Mouse (Mus musculus) embryonic facial prominence, embryonic 12.5 days (tissue): Measurements from ENCODE around the gene Rhebl1. TPM values are rescaled to one million over a fixed set of nuclear protein-coding genes. Genes with fewer than 3 reads are reported as not detected.

Source experiments
- ATAC-seq: fragments of 200-750 bp; cut with Nextera tagmentation; 2 replicates; pipeline ENCODE4 v1.8.0; 2017; ENCODE audit not compliant: insufficient number of reproducible peaks, insufficient read depth, low FRiP score, low TSS enrichment
- H3K27ac ChIP-seq: fragments of 300-500 bp; sonication (generic); 2 replicates; pipeline ENCODE4 v1.5.1; 2016; ENCODE audit warnings: mild to moderate bottlenecking
- H3K27me3 ChIP-seq: fragments of 300-500 bp; sonication (generic); 2 replicates; pipeline ENCODE4 v1.6.1; 2016; ENCODE audit warnings: mild to moderate bottlenecking, moderate library complexity
- H3K36me3 ChIP-seq: fragments of 300-500 bp; sonication (generic); 2 replicates; pipeline ENCODE4 v1.6.1; 2016; ENCODE audit warnings: mild to moderate bottlenecking
- H3K4me1 ChIP-seq: fragments of 300-500 bp; sonication (generic); 2 replicates; pipeline ENCODE4 v1.6.1; 2016
- H3K4me2 ChIP-seq: fragments of 300-500 bp; sonication (generic); replicated peaks from 2 replicates; pipeline ENCODE4 v1.6.1; 2016; ENCODE audit warnings: mild to moderate bottlenecking, moderate library complexity
- H3K4me3 ChIP-seq: fragments of 300-500 bp; sonication (generic); 2 replicates; pipeline ENCODE4 v1.5.1; 2016; ENCODE audit warnings: mild to moderate bottlenecking
- H3K9ac ChIP-seq: fragments of 300-500 bp; sonication (generic); 2 replicates; pipeline ENCODE4 v1.6.1; 2016; ENCODE audit warnings: mild to moderate bottlenecking, moderate library complexity
- H3K9me3 ChIP-seq: fragments of 300-500 bp; sonication (generic); 2 replicates; pipeline ENCODE4 v1.6.1; 2016; ENCODE audit warnings: mild to moderate bottlenecking, moderate library complexity
- WGBS: fragments of 180-500 bp; shearing (Covaris S2); methylation state at CpG from one replicate; pipeline ENCODE4 v1.1.7; 2016; 5-methylcytosine and 5-hydroxymethylcytosine counted together
- polyA plus RNA-seq: library from polyadenylated mRNA; unstranded; fragments of >200 nt; fragmentation: Nextera tagmentation; extraction: Ambion mirVana; gene quantifications from 2 replicates; pipeline ENCODE4 v1.2.1, GENCODE M21; 2016

Rhebl1 gene
- polyA plus RNA-seq, 1 experiment from 2014 or later: 20.7 TPM

DNA sequence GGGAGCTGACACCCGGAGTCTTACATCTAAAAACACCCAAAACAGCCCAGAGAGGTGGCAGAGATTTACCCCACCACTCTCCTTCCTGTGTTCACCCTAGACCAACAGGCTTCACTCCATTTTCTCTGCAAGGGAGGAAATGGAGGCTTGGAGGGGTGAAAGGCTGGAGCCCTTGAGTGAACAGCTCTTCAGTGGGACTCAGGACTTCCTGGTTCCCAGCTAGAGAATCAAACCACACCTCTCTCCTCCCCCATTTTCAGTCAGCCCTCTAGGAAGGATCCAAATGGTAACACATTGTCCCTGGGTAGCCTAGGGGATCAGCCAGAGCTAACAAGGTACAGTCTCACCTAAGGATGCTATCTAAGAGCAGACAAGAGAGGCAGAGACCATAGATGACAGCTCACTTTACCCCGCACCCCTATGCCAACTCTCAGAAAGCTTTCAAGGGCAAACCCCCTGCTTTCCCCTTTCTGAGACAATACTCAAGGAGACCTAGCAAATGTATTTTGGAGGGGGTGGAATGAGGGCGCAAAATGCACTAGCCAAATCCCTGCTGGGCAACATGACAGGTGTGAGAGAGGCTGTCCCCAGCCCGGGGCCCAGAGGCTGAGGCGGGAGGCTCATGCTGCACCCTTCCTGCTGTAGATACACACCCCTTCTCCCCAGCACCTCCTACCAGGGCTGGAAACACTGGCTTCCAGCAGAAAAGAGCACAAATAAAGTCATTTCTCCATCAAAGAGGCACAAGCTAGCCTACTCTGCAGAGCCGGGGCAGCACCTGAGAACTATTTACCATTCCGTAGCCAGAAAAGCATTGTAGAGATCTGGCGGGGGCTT lies 24.8 kb downstream of the Rhebl1 start:
- H3K4me2 ChIP-seq: peak overlapping the region; percentile 100
- H3K4me3 ChIP-seq: peak overlapping the region; percentile 96
- H3K9ac ChIP-seq: peak overlapping the region; percentile 98
- no peak for ATAC-seq
- peaks cover 20% of the 10 kb centered on the region for H3K36me3 ChIP-seq
- H3K4me1 ChIP-seq: peaks cover 36% of the 10 kb centered on the region
- 13% methylated on average over 8 of the region's 8 CpGs for WGBS
- no peaks in the 10 kb centered on the region for H3K9me3 ChIP-seq
- peak overlapping the region; percentile 99; the same call in 1 of the 2 replicates for H3K27ac ChIP-seq
- no peaks in the 10 kb centered on the region for H3K27me3 ChIP-seq

DNA sequence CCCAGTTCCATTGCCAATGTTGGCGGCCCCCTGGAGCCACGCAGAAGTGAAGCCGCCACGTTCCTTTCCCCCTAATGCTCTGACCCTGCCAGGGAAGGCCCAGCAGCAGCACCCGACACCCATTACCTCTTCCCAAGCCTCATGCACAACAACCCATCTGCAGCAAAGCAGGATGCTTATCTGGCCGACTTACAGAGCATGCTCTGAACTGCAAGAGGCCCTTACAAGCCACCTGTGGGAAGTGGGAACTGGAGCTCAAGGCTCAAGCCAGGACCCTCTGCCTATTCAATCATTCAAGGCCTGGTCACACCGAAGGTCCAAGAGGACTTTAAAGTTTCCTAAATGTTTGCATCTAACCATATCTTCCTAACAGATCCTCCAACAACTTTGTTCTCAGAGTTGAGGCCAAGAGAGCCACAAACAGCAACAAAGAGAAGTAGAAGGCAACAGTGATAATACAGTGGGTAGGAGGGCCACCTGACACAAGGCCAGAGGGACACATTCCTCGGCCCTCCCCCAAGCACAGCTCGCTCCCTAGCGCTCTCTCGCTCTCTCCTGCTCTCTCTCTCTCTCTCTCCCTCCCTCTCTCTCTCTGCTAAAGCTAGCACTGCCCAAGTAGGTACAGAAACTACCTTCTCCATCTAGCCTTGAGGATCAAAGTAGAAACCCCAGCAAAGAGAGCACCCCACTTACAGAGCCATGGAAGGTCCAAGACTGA lies 25.8 kb downstream of the Rhebl1 start:
- peaks cover 31% of the 10 kb centered on the region for H3K36me3 ChIP-seq
- no peaks in the 10 kb centered on the region for H3K9me3 ChIP-seq
- no peaks in the 10 kb centered on the region for H3K27me3 ChIP-seq
- H3K4me2 ChIP-seq: peak overlapping the region; percentile 100
- WGBS: 33% methylated on average over 11 of the region's 11 CpGs
- H3K9ac ChIP-seq: peak overlapping the region; percentile 98
- no peak for ATAC-seq
- H3K27ac ChIP-seq: no peak overlapping the region; the same call in 1 of the 2 replicates
- peaks cover 36% of the 10 kb centered on the region for H3K4me1 ChIP-seq
- peak overlapping the region; percentile 96 for H3K4me3 ChIP-seq

DNA sequence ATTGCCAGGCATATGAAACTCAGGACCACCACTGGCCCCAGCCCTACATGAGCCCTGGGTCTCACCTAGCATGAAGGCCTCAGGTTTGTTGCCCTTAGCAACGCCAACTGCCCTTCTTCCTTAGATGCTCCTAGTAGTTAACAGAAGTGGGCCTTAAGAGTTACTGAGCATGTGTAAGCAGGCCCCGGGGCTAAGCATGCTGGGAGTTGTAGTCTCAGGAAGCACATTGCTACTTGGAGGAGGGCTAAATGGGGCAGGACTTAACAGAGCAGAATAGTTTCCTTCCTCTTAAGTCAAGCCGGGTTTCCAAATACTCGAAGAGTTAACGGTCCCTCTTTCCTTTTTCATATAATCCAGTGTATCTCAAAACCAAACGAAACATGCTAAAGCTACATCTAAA lies 27.0 kb downstream of the Rhebl1 start:
- Histone ChIP-seq H3K4me3 (peak overlapping the region; percentile 96; the same call in 1 of the 2 replicates), H3K4me2 (peak overlapping the region; percentile 100), H3K9me3 (no peaks in the 10 kb centered on the region), H3K27ac (no peak overlapping the region), H3K27me3 (no peaks in the 10 kb centered on the region), H3K4me1 (peaks cover 32% of the 10 kb centered on the region), H3K9ac (no peak overlapping the region), H3K36me3 (peaks cover 42% of the 10 kb centered on the region)
- ATAC-seq: no peak
- 69% methylated on average over 6 of the region's 6 CpGs for WGBS

DNA sequence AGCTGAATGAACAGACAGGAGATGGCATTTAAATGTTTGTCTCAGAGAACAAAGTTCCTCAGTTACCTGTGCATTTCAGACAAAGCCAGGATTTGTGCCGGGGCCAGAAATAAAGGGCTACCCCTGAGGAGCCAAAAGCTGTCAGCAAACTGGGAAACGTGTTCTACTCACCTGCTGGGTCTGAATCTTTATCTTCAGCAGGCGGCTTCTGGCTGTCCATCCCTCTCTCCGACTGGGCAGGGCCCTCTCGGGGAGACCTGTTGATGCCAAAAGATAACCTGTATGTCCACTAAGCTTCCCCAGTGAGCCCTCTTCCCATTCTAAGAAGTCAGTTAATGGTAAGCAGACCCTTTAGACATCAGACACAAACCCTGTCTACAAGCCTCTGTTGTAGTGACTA lies 27.8 kb downstream of the Rhebl1 start:
- no peak overlapping the region for H3K4me2 ChIP-seq
- ATAC-seq: no peak
- no peaks in the 10 kb centered on the region for H3K9me3 ChIP-seq
- peaks cover 32% of the 10 kb centered on the region for H3K4me1 ChIP-seq
- 88% methylated on average over 5 of the region's 5 CpGs for WGBS
- no peak overlapping the region for H3K4me3 ChIP-seq
- no peak overlapping the region for H3K9ac ChIP-seq
- H3K27me3 ChIP-seq: no peaks in the 10 kb centered on the region
- peaks cover 51% of the 10 kb centered on the region for H3K36me3 ChIP-seq
- no peak overlapping the region for H3K27ac ChIP-seq

DNA sequence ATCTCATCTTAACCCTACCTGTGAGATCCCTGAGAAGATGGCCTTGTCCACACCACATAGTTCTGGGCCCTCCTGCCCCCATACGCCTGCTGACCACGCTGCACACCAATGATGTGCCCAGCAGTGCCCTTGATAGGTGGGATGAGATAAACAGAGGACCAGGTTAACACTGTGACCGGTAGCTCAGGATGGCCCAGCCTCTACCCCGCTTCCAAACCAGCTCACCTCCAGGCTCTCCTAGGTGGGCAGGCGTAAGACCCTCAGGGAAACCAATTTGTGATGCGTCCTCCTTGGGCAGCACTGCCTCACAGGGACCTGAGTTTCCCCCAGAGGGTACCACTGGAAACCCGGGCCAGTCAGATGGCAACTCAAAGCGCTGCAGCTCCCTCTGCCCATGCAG lies 28.6 kb downstream of the Rhebl1 start:
- 95% methylated on average over 8 of the region's 8 CpGs for WGBS
- no peak overlapping the region for H3K27ac ChIP-seq
- H3K9ac ChIP-seq: no peak overlapping the region
- no peak for ATAC-seq
- no peak overlapping the region for H3K4me2 ChIP-seq
- no peaks in the 10 kb centered on the region for H3K9me3 ChIP-seq
- peaks cover 58% of the 10 kb centered on the region for H3K36me3 ChIP-seq
- no peak overlapping the region for H3K4me3 ChIP-seq
- H3K4me1 ChIP-seq: peaks cover 32% of the 10 kb centered on the region
- H3K27me3 ChIP-seq: no peaks in the 10 kb centered on the region

DNA sequence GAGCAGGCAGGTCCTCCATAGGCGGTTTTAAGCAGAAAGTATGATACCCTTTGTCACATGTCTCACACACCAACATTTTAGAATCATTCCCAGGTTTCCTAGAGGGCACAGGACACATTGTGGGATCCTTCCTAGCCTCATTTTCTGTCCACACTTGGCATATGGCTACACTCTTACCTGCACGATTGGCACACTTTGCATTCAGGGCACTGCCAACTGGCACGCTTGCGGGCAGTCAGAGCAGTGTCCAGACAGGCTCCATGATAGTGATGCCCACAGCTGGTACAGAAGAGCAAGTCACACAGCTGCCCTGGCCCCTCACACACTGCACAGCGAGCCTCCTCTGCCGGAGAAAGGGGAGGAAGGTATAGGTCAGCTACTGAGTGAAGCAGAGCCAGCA lies 29.4 kb downstream of the Rhebl1 start:
- Histone ChIP-seq H3K4me2 (no peak overlapping the region), H3K36me3 (peaks cover 66% of the 10 kb centered on the region), H3K9ac (no peak overlapping the region), H3K9me3 (no peaks in the 10 kb centered on the region), H3K27me3 (no peaks in the 10 kb centered on the region), H3K4me1 (peaks cover 30% of the 10 kb centered on the region), H3K27ac (no peak overlapping the region), H3K4me3 (no peak overlapping the region)
- WGBS: 87% methylated on average over 6 of the region's 6 CpGs
- ATAC-seq: no peak

DNA sequence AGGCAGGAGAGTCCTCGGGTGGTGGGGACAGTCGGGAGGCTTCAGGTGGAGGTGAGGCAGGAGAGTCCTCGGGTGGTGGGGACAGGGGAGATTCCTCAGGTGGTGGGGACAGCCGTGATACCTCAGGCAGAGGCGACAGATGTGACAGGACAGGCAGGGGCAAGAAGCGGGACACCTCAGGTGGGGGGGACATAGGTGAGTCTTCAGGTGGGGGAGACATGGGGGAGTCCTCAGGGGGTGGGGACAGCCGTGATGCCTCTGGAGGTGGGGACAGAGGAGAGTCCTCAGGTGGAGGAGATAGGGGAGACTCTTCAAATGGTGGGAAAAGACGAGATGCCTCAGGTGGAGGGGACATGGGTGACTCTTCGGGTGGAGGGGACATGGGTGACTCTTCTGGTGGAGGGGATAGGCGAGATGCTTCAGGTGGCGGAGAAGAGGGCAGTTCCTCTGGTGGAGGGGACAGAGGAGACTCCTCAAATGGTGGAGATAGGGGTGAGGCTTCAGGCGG lies 30.8 kb downstream of the Rhebl1 start:
- Histone ChIP-seq H3K27ac (no peak overlapping the region), H3K4me1 (peaks cover 15% of the 10 kb centered on the region), H3K27me3 (no peaks in the 10 kb centered on the region), H3K9ac (no peak overlapping the region), H3K9me3 (no peaks in the 10 kb centered on the region), H3K4me3 (no peak overlapping the region), H3K4me2 (no peak overlapping the region), H3K36me3 (peaks cover 80% of the 10 kb centered on the region)
- no peak for ATAC-seq
- WGBS: 93% methylated on average over 12 of the region's 12 CpGs

DNA sequence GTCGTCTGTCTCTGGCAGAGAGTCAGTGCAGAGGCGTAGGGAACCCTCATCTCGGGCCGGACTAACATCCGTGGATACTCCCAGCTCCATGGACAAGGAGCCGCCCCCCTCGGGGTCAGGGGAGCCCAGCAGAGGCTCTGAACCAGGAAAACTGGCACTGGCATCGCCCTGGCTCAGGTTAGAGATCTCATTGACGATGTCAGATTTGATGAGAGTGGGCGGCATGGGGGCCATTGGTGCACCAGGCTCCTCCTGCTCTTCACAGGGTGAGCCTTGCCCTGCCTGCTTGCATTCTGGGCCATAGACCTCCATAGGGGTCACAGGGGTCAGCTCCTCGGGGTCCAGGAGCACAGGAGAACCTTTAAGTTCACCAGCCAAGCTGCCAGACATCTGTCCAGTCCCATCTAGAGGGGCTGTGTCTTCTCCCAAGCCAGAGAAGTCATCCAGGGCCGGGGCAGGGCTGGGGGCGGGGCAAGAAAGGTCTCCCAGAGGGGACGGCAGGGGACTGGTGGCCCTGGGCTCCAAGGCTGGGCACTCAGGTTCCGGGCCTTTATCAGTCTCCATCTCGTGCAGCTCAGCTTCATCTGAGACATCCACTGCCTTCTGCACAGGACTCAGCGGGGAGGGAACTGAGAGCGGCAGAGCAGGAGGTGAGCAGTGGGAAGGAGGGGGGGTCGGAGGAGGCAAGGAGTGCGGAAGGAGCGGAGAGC lies 32.5 kb downstream of the Rhebl1 start:
- no peaks in the 10 kb centered on the region for H3K9me3 ChIP-seq
- H3K36me3 ChIP-seq: peaks cover 96% of the 10 kb centered on the region
- no peak overlapping the region for H3K4me2 ChIP-seq
- H3K4me1 ChIP-seq: no peaks in the 10 kb centered on the region
- H3K27ac ChIP-seq: no peak overlapping the region
- H3K27me3 ChIP-seq: no peaks in the 10 kb centered on the region
- no peak overlapping the region for H3K4me3 ChIP-seq
- ATAC-seq: no peak
- H3K9ac ChIP-seq: no peak overlapping the region
- 87% methylated on average over 21 of the region's 21 CpGs for WGBS

DNA sequence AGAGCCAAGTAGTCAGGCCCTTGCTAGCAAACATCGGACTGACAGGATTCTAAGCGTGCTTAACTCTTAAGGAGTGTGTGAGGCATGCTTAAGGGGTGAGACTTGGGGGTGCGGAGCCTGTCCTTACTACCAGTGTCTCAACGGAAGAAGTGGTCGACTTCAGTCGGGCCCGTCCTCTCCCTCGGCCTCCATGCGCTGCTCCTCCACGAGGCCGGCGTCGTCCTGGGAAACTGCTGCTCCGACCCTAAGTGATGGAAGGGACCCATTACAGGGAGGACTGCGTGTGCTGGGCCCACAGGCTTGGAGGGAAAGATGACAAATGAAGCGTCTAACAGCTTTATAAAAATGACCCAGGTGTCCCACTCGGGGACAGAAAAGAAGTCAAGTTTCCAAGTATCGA lies 33.4 kb downstream of the Rhebl1 start:
- peaks cover 99% of the 10 kb centered on the region for H3K36me3 ChIP-seq
- H3K9ac ChIP-seq: no peak overlapping the region
- no peaks in the 10 kb centered on the region for H3K4me1 ChIP-seq
- H3K4me3 ChIP-seq: no peak overlapping the region
- ATAC-seq: no peak
- WGBS: 95% methylated on average over 18 of the region's 18 CpGs
- H3K27ac ChIP-seq: no peak overlapping the region
- H3K9me3 ChIP-seq: no peaks in the 10 kb centered on the region
- H3K27me3 ChIP-seq: no peaks in the 10 kb centered on the region
- H3K4me2 ChIP-seq: no peak overlapping the region

DNA sequence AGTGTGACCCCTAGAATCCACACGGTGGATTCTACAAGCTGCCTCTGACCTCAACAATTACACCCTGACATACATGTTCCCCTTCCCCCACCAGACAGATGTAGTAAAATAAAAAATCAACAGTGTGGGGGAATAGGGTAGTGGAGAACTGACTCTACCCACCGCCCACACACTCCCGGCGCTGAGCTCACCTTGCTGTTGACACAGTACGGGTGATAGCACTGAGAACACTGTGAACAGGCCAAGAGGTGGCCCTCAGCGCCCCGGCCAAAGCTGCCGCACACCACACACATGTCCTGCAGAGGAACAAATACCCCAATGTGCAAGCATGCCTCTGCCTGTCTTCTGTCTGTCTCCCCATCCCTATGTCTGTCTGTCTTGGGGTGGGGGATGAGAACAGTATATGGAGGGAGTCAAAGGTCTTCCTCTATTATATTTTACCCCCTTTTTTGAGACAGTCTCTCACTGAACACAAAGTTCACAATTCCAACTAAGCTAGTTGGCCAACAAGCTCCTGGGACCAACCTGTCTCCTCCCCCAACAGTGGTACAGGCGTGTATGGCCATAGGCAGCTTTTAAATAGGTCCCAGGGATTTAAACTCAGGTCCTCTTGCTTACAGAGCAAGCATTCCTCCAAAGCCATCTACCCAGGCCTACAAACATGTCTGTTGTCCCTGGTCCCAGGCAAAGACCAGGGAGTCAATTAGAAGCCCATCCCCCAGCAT lies 34.9 kb downstream of the Rhebl1 start:
- H3K27ac ChIP-seq: no peak overlapping the region
- WGBS: 85% methylated on average over 9 of the region's 9 CpGs
- no peak overlapping the region for H3K4me2 ChIP-seq
- no peaks in the 10 kb centered on the region for H3K9me3 ChIP-seq
- peaks cover 99% of the 10 kb centered on the region for H3K36me3 ChIP-seq
- no peak overlapping the region for H3K9ac ChIP-seq
- H3K27me3 ChIP-seq: no peaks in the 10 kb centered on the region
- no peaks in the 10 kb centered on the region for H3K4me1 ChIP-seq
- no peak overlapping the region for H3K4me3 ChIP-seq
- ATAC-seq: no peak

DNA sequence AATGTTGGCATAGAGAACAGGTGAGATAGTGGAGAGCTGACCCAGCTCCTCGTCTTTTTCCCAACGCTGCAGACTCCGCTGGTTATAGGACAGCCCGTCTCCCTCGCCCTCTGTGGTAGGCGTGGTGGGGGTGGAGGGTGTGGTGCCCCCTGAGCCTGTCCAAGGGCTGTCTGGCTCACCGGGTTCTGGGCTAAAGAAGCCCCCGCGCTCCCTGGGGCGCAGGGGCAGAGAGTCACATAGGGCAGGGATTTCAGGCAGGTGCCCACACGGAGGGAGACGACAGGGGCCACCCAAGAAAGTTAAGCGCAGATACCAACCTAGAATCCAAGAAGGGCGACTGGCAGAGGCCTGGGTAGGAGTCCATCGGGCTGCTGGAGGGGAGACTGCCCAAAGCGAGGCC lies 40.1 kb downstream of the Rhebl1 start:
- H3K27me3 ChIP-seq: no peaks in the 10 kb centered on the region
- H3K36me3 ChIP-seq: peaks cover 99% of the 10 kb centered on the region
- H3K27ac ChIP-seq: no peak overlapping the region
- H3K4me3 ChIP-seq: no peak overlapping the region
- H3K4me2 ChIP-seq: no peak overlapping the region
- no peak for ATAC-seq
- no peaks in the 10 kb centered on the region for H3K9me3 ChIP-seq
- H3K9ac ChIP-seq: no peak overlapping the region
- no peaks in the 10 kb centered on the region for H3K4me1 ChIP-seq
- 96% methylated on average over 16 of the region's 16 CpGs for WGBS
